Mouse (Mus musculus): ENCODE results near the gene A530064D06Rik. TPM values are rescaled to one million over a fixed set of nuclear protein-coding genes. Genes with fewer than 3 reads are reported as not detected.

Gene A530064D06Rik
- total RNA-seq, 2 experiments from 2014 or later, result 1.2 TPM

Other genes starting within 250 kb of the A530064D06Rik start
- 16.9 and 29.3 TPM in 2 replicates for gene Foxp4, start 242.6 kb downstream of the A530064D06Rik start, total RNA-seq (2014; fragmentation: Nextera tagmentation)
- gene Foxp4, start 242.6 kb downstream of the A530064D06Rik start, total RNA-seq (2017), result 3.4 and 4.0 TPM in 2 replicates
- gene 1700122O11Rik, start 129.0 kb downstream of the A530064D06Rik start, total RNA-seq (2014; fragmentation: Nextera tagmentation), result not detected in 2 replicates
- gene 1700122O11Rik, start 129.0 kb downstream of the A530064D06Rik start, total RNA-seq (2017), result not detected in 2 replicates
- gene 1700067P10Rik, start 78.0 kb downstream of the A530064D06Rik start, total RNA-seq (2014; fragmentation: Nextera tagmentation), result not detected in 2 replicates
- not detected in 2 replicates for gene 1700067P10Rik, start 78.0 kb downstream of the A530064D06Rik start, total RNA-seq (2017)
- gene 9830107B12Rik, start 21.0 kb downstream of the A530064D06Rik start, total RNA-seq (2014; fragmentation: Nextera tagmentation), result 0.75 TPM in 1 of 2 replicates, not detected in the other
- 0.88 and 1.3 TPM in 2 replicates for gene 9830107B12Rik, start 21.0 kb downstream of the A530064D06Rik start, total RNA-seq (2017)
- 6.5 and 7.6 TPM in 2 replicates for gene Trem1, start 65.5 kb upstream of the A530064D06Rik start, total RNA-seq (2014; fragmentation: Nextera tagmentation)
- gene Trem1, start 65.5 kb upstream of the A530064D06Rik start, total RNA-seq (2017), result 13.5 and 14.7 TPM in 2 replicates
- gene Trem3, start 80.5 kb upstream of the A530064D06Rik start, total RNA-seq (2014; fragmentation: Nextera tagmentation), result 84.6 and 114 TPM in 2 replicates
- gene Trem3, start 80.5 kb upstream of the A530064D06Rik start, total RNA-seq (2017), result 126 and 147 TPM in 2 replicates
- gene Treml4, start 97.0 kb upstream of the A530064D06Rik start, total RNA-seq (2014; fragmentation: Nextera tagmentation), result 0.56 and 0.99 TPM in 2 replicates
- gene Treml4, start 97.0 kb upstream of the A530064D06Rik start, total RNA-seq (2017), result 1.4 and 2.6 TPM in 2 replicates
- 58.2 and 68.7 TPM in 2 replicates for gene Treml2, start 132.2 kb upstream of the A530064D06Rik start, total RNA-seq (2014; fragmentation: Nextera tagmentation)
- 42.5 and 45.8 TPM in 2 replicates for gene Treml2, start 132.2 kb upstream of the A530064D06Rik start, total RNA-seq (2017)
- gene B430306N03Rik, start 148.9 kb upstream of the A530064D06Rik start, total RNA-seq (2014; fragmentation: Nextera tagmentation), result 3.1 and 8.2 TPM in 2 replicates
- gene B430306N03Rik, start 148.9 kb upstream of the A530064D06Rik start, total RNA-seq (2017), result 3.0 TPM in 2 replicates
- 2.8 and 6.4 TPM in 2 replicates for gene Trem2, start 179.1 kb upstream of the A530064D06Rik start, total RNA-seq (2014; fragmentation: Nextera tagmentation)
- 3.7 and 4.2 TPM in 2 replicates for gene Trem2, start 179.1 kb upstream of the A530064D06Rik start, total RNA-seq (2017)
- not detected in 2 replicates for gene Treml1, start 192.6 kb upstream of the A530064D06Rik start, total RNA-seq (2014; fragmentation: Nextera tagmentation)
- gene Treml1, start 192.6 kb upstream of the A530064D06Rik start, total RNA-seq (2017), result 0.41 TPM in 1 of 2 replicates, not detected in the other
- 96.6 and 101 TPM in 2 replicates for gene Nfya, start 242.6 kb upstream of the A530064D06Rik start, total RNA-seq (2014; fragmentation: Nextera tagmentation)
- 50.9 and 56.0 TPM in 2 replicates for gene Nfya, start 242.6 kb upstream of the A530064D06Rik start, total RNA-seq (2017)
- gene Oard1, start 242.7 kb upstream of the A530064D06Rik start, total RNA-seq (2014; fragmentation: Nextera tagmentation), result 52.6 and 59.4 TPM in 2 replicates
- 52.9 and 58.7 TPM in 2 replicates for gene Oard1, start 242.7 kb upstream of the A530064D06Rik start, total RNA-seq (2017)

All from granulocyte monocyte progenitor cell, adult 5-6 weeks (primary cell).